Mouse (Mus musculus): ENCODE measurements around the gene Mogs.

GRCm38 (mm10) chr6:83116373-83117164, 1.3 kb downstream of the Mogs start:
- TF ChIP-seq POLR2AphosphoS2 (IDR thresholded peaks at IDR 0.05; ENCODE audit: low read depth, low read length) = no peak
- TF ChIP-seq CTCF (conservative IDR thresholded peaks at IDR 0.05 in 1 of 2, IDR thresholded peaks at IDR 0.05 in 1 of 2; ENCODE audit: low read depth in 2 of 2, low read length in 2 of 2) = no peak
- no peak; the same call in 1 of the 2 replicates for TF ChIP-seq POLR2A (IDR thresholded peaks at IDR 0.05; ENCODE audit: low read depth, low read length)
- no peak for TF ChIP-seq USF2 (conservative IDR thresholded peaks at IDR 0.05; ENCODE audit: low read depth, low read length)
- no peak for TF ChIP-seq ZKSCAN1 (IDR thresholded peaks at IDR 0.05; ENCODE audit: borderline replicate concordance, low read depth, low read length)
- TF ChIP-seq KAT2A (IDR thresholded peaks at IDR 0.05; ENCODE audit: insufficient replicate concordance, low read length) = no peak

Data from CH12.LX (cell line).